Mouse (Mus musculus) heart, embryonic 10.5 days (tissue): ENCODE data around the gene Cnpy2. TPM values are rescaled to one million over a fixed set of nuclear protein-coding genes. Genes with fewer than 3 reads are reported as not detected.

Experiments used
- DNase-seq: peaks from one replicate; pipeline ENCODE4 v3.0.0-alpha.2; 2017; ENCODE audit warnings: low spot score
- H3K27ac ChIP-seq: fragments of 300-500 bp; sonication (generic); 2 replicates; pipeline ENCODE4 v1.5.1; 2016; ENCODE audit warnings: mild to moderate bottlenecking
- H3K27me3 ChIP-seq: fragments of 300-500 bp; sonication (generic); 2 replicates; pipeline ENCODE4 v1.6.1; 2016; ENCODE audit warnings: mild to moderate bottlenecking; ENCODE audit not compliant: poor library complexity, insufficient read depth, severe bottlenecking
- H3K36me3 ChIP-seq: fragments of 300-500 bp; sonication (generic); 2 replicates; pipeline ENCODE4 v1.6.1; 2016; ENCODE audit warnings: mild to moderate bottlenecking, moderate library complexity
- H3K4me1 ChIP-seq: fragments of 300-500 bp; sonication (generic); 2 replicates; pipeline ENCODE4 v1.6.1; 2016; ENCODE audit warnings: mild to moderate bottlenecking
- H3K4me3 ChIP-seq: fragments of 300-500 bp; sonication (generic); 2 replicates; pipeline ENCODE4 v1.5.1; 2016; ENCODE audit warnings: mild to moderate bottlenecking, moderate library complexity
- H3K9me3 ChIP-seq: fragments of 300-500 bp; sonication (generic); 2 replicates; pipeline ENCODE4 v1.6.1; 2016; ENCODE audit warnings: mild to moderate bottlenecking, moderate library complexity
- WGBS: fragments of 180-500 bp; shearing (Covaris S2); methylation state at CpG from one replicate; pipeline ENCODE4 v1.1.7; 2016; 5-methylcytosine and 5-hydroxymethylcytosine counted together
- polyA plus RNA-seq: library from polyadenylated mRNA; unstranded; fragments of >200 nt; fragmentation: Nextera tagmentation; extraction: Ambion mirVana; gene quantifications from 2 replicates; pipeline ENCODE4 v1.2.1, GENCODE M21; 2016

The Cnpy2 gene
- polyA plus RNA-seq, 1 experiment from 2014 or later: 255 TPM

DNA sequence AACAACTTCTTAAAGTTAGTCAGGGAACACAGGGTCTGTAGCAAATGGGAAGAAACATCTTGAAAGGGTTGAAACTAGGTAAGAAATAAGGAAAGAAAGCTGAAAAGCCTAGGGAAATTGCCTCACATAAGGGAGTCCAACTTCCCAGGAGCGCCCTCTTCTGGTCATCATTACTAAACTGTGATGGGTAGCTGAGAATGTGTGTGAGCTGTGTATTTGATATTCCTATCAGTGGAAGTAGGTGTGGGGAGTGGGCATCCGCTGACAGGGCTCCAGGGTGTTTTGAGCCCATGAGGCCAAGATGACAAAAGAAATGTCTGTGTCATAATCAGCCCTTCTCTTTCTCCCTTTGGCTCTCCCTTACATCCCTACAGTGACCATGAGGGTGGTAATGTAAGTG, 36.5 kb downstream of the Cnpy2 start:
- Histone ChIP-seq H3K27me3 (no peaks in the 10 kb centered on the region), H3K4me3 (no peak overlapping the region), H3K4me1 (no peaks in the 10 kb centered on the region), H3K9me3 (no peaks in the 10 kb centered on the region), H3K36me3 (peaks cover 95% of the 10 kb centered on the region), H3K27ac (no peak overlapping the region)
- 47% methylated on average over 2 of the region's 2 CpGs for WGBS
- no peak for DNase-seq

DNA sequence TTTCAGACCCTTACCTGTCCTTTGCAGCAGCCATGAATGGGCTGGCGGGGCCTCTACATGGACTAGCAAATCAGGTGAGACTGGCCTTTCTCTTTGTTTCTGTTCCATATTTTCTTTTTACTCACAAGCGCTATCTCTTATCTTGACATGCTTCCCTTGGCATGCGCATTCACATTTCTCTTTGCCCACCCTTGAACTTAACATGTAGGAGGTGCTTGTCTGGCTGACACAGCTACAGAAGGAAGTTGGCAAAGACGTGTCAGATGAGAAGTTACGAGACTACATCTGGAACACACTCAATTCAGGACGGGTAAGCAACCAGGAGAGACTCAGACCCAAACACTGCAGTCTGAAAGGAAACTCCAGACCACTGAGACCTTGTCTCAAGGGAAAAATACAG, 37.0 kb downstream of the Cnpy2 start:
- H3K9me3 ChIP-seq: no peaks in the 10 kb centered on the region
- no peak for DNase-seq
- no peak overlapping the region for H3K27ac ChIP-seq
- WGBS: 80% methylated on average over 6 of the region's 6 CpGs
- H3K4me1 ChIP-seq: no peaks in the 10 kb centered on the region
- no peak overlapping the region for H3K4me3 ChIP-seq
- H3K36me3 ChIP-seq: peaks cover 92% of the 10 kb centered on the region
- no peaks in the 10 kb centered on the region for H3K27me3 ChIP-seq

DNA sequence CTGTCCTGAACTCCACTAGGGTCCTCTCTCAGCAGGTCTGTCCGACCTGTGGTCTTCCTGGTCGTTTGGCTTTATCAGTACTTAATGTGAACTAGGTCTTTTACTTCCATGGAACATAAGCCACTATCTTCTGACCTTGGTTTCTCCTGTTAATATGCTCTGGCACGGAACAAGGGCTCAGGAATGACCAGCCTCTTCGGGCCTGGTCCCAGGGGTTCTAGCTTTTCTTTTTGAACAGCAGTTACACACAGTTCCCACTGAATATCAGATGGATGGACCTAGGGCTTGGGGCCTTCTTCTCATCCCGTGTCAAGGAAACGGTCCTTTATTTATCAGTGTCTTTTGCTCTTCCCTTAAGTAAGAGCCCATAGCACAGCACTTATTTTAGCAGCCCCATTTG, 39.6 kb downstream of the Cnpy2 start:
- Histone ChIP-seq H3K27me3 (no peaks in the 10 kb centered on the region), H3K4me3 (no peak overlapping the region), H3K9me3 (no peaks in the 10 kb centered on the region), H3K27ac (no peak overlapping the region), H3K36me3 (peaks cover 80% of the 10 kb centered on the region), H3K4me1 (no peaks in the 10 kb centered on the region)
- WGBS: 84% methylated on average over 6 of the region's 6 CpGs
- DNase-seq: no peak

DNA sequence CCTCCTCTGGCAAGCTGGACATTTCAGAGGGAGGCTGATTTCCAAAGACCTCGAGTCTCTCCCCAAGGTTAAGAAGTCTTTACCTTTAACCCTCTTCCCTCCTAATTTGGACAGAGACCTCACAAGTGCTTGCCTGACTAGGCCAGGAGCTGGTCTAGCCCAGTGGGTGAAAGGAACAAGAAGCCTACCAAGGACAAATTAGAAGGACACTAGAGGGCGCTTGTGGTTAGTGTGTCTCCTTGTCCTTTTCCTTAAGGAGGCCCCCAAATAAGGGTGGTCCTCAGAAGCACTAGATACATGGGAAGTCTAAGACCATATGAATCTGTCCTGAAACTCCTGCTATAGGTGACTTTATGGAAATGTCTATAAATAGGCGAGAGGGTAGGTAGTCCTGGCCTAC, 40.3 kb downstream of the Cnpy2 start:
- peaks cover 2% of the 10 kb centered on the region; the same call in 1 of the 2 replicates for H3K4me1 ChIP-seq
- H3K4me3 ChIP-seq: no peak overlapping the region
- no peak for DNase-seq
- WGBS: 53% methylated on average over 3 of the region's 3 CpGs
- H3K27me3 ChIP-seq: no peaks in the 10 kb centered on the region
- H3K36me3 ChIP-seq: peaks cover 73% of the 10 kb centered on the region
- no peak overlapping the region for H3K27ac ChIP-seq
- H3K9me3 ChIP-seq: no peaks in the 10 kb centered on the region

DNA sequence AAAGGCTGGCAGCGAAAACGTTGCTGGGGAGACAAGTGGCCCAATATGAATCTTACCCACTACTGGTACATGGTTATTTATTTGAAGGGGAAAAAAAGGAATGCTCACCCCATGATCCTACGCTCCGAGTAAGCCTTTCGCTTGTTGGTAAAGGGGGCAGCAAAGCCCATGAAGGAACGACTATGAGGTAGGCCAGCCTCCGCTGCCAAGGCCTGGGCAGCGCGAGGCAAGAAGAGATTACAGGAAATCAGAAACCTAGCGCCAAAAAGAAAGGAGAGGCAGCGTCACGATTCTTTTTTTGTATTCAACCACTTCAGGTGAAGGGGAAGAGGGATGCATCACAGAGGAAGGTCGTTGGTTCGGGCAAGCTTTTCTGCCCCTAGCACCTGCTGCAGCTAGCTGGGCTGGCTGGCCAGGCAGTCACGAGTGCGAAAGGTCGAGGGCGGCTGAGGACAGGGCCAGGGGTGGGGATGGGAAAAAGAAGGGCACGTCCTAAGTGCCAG, 45.7 kb downstream of the Cnpy2 start:
- DNase-seq: no peak
- no peaks in the 10 kb centered on the region for H3K9me3 ChIP-seq
- peaks cover 23% of the 10 kb centered on the region for H3K4me1 ChIP-seq
- H3K36me3 ChIP-seq: peaks cover 19% of the 10 kb centered on the region
- peak overlapping the region; percentile 86 for H3K27ac ChIP-seq
- no peaks in the 10 kb centered on the region for H3K27me3 ChIP-seq
- WGBS: 17% methylated on average over 19 of the region's 19 CpGs
- peak overlapping the region; percentile 80 for H3K4me3 ChIP-seq

DNA sequence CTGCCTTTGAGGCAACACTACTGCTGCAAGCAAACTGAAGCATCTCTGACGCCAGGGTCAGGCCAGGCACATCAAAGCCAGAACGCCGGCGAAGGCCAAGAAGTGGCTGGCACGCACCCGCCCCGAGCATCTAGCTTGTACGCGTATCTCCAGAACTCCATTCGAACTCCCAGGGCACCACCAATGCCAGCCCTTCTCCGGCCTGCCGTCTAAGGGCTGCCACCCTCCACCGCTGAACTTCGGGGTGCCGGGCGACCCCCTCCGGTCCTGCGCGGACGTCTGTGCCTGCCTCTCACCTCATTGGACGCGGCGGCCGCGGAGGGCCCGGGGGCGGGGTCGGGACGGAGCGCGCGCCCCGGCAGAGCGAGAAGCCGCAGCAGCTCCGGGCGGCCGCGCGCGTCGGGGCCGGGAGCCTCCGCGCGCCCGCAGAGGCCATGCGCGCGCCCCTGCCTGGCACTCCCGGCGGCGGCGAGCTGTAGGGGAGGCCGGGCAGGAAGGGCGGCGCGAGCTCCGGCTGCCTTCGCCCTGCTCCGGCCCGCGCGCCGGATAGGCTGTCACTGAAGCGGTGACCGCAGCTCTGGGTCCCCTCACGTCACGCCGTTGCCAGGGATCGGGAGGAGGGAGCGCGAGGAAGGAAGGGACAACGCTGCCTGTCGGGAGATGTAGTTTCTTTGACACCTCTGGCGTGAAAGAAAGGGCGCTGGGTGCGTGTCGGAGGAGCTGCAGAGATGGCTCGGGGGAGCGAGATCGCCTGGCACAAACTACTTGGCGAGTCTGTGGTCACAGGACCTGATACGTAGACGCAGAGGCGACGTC, 46.4 kb downstream of the Cnpy2 start, which contains the start of gene Coq10a:
Gene Coq10a (minus strand): TSS at position 596 of the 816 bp plus-strand sequence.
- Histone ChIP-seq H3K4me1 (peaks cover 29% of the 10 kb centered on the region), H3K27me3 (no peaks in the 10 kb centered on the region), H3K4me3 (peak within 1 kb of the TSS; percentile 80), H3K9me3 (no peaks in the 10 kb centered on the region), H3K36me3 (peaks cover 13% of the 10 kb centered on the region), H3K27ac (peak within 1 kb of the TSS; percentile 86)
- under 1% methylated on average over 87 of the region's 87 CpGs for WGBS
- peak; percentile 96 for DNase-seq

DNA sequence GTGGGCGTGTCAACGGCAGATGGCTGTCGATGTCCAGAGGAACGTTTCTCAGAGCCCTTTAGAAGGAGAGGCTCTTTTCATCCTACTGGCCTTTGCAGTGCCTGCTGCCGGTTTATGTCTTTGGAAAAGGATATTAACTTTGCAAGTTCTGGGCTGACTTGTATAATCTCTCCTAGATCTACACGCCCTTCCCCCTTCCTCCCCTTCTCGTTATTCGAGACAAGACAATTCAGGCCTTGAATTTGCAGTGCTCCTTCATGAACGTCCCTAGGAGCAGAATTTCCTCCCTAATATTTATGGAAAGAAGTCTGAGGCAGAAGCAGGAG, 46.9 kb downstream of the Cnpy2 start:
- 6% methylated on average over 9 of the region's 9 CpGs for WGBS
- H3K27me3 ChIP-seq: no peaks in the 10 kb centered on the region
- H3K9me3 ChIP-seq: no peaks in the 10 kb centered on the region
- peak overlapping the region; percentile 80 for H3K4me3 ChIP-seq
- peaks cover 29% of the 10 kb centered on the region for H3K4me1 ChIP-seq
- DNase-seq: no peak
- peaks cover 11% of the 10 kb centered on the region for H3K36me3 ChIP-seq
- H3K27ac ChIP-seq: peak overlapping the region; percentile 86

DNA sequence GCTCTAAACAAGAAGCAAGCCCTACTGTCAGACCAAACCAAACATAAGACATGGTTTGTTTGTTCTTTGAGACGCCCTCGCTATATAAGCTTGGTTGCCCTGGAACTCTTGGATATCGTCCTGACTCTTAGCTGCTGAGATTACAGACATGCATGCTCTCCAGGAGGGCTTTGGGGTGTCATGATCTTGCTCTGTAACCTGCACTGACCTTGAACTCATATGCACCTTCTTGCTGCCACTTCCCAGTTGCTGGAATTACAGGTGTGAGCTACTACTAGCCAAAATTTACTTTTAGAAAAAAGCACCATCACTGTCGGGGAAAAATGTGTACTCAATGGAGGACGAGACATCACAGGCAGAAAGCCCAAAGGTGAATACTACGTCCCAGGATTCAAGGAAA, 47.3 kb downstream of the Cnpy2 start:
- 76% methylated on average over 6 of the region's 6 CpGs for WGBS
- Histone ChIP-seq H3K27ac (peak overlapping the region; percentile 86), H3K36me3 (peaks cover 9% of the 10 kb centered on the region), H3K4me3 (peak overlapping the region; percentile 80), H3K27me3 (no peaks in the 10 kb centered on the region), H3K9me3 (no peaks in the 10 kb centered on the region), H3K4me1 (peaks cover 29% of the 10 kb centered on the region)
- no peak for DNase-seq

DNA sequence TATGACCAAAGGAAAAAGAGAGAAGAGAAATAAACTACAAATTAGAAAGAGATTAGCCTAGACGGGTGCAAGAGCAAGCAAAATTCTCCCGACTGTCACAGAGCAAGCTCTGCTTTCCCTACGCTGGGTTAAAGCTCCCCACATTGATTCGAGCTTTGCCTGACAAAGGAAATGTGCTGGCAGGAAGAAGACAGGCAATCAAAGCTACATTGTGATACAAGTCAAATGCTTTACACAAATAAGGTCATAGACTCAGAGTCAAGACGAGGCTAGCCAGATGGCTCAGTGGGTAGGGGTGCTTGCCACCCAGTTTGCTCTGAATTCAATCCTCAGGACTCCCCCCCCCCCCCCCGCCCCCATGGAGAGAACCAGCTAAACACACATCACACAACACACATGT, 47.8 kb downstream of the Cnpy2 start:
- peaks cover 29% of the 10 kb centered on the region for H3K4me1 ChIP-seq
- H3K36me3 ChIP-seq: peaks cover 6% of the 10 kb centered on the region
- no peaks in the 10 kb centered on the region for H3K27me3 ChIP-seq
- WGBS: 61% methylated on average over 5 of the region's 6 CpGs
- no peak for DNase-seq
- H3K4me3 ChIP-seq: no peak overlapping the region
- no peaks in the 10 kb centered on the region for H3K9me3 ChIP-seq
- no peak overlapping the region for H3K27ac ChIP-seq

DNA sequence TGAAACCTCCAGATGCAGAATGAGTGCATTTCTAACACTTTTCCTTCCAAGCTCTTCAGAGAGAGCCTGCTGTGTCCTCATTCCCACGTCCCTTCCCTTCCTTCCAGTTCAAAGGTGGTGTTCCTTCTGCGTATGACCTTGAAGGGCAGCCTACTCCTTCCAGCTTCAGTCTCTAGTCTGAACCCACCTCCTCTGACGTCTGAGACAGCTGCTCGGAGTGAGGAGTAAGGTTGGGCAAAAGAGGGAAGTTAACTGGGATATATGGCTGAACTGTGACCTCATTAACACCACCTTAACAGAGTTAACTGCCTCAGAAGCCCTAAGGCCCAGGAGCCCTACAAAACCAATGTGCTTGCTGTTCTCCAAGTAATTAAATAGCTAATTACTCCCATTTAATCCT, 48.3 kb downstream of the Cnpy2 start:
- H3K9me3 ChIP-seq: no peaks in the 10 kb centered on the region
- DNase-seq: no peak
- H3K36me3 ChIP-seq: peaks cover under 1% of the 10 kb centered on the region; the same call in 1 of the 2 replicates
- peaks cover 29% of the 10 kb centered on the region for H3K4me1 ChIP-seq
- H3K27ac ChIP-seq: no peak overlapping the region
- 54% methylated on average over 4 of the region's 4 CpGs for WGBS
- H3K27me3 ChIP-seq: no peaks in the 10 kb centered on the region
- no peak overlapping the region for H3K4me3 ChIP-seq

DNA sequence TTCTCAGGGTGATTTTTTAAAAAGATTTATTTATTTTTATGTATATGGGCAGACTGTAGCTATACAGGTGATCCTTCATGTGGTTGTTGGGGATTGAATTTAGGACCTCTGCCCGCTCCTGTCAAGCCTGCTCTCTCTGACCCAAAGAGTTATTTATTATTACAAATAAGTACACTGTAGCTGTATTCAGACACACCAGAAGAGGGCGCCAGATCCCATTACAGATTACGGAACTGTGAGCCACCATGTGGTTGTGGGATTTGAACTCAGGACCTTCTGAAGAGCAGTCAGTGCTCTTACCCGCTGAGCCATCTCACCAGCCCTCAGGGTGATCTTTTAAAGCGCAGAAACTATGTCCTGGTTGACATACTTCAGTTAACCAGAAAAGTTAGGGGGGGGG, 49.9 kb downstream of the Cnpy2 start:
- Histone ChIP-seq H3K27ac (no peak overlapping the region), H3K4me1 (peaks cover 40% of the 10 kb centered on the region), H3K27me3 (no peaks in the 10 kb centered on the region), H3K4me3 (no peak overlapping the region), H3K36me3 (no peaks in the 10 kb centered on the region), H3K9me3 (no peaks in the 10 kb centered on the region)
- 80% methylated on average over 5 of the region's 5 CpGs for WGBS
- no peak for DNase-seq

DNA sequence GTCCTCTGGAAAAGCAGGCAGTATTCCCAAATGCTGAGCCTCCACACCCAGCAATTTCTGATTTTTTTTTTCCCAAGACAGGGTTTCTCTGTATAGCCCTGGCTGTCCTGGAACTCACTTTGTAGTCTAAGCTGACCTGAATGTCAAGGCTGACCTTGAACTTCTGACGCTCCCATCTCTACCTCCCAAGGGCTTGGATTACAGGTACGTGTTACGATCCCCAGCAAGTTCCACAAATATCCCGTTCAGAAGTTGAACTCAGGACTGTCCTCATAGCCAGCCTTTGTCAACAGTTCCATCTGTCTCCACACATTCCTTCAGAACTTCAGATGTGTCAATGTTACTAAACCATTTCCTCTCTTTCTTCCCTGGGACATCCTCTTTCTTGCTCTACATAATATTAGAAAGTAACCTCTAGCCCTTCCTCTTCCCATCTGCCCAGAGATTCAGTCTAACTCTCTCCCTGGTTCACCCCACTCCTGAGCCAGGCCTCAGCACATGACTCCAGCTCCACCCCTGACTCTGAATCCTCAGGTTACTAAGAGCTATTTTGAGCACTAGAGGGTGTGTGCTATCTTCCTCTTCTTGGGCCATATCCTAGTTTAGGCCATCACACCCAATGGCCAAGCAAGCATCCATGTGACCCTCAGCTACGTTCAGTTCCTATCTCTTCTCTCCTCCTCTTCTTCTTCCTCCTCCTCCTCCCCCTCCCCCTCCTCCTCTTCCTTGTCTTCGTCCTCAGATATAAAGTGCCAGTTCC, 50.9 kb downstream of the Cnpy2 start:
- DNase-seq: no peak
- H3K4me3 ChIP-seq: 0 out of 2 replicates have a peak overlapping the region, but pooled peaks have one; percentile 5
- H3K4me1 ChIP-seq: peaks cover 39% of the 10 kb centered on the region
- H3K36me3 ChIP-seq: no peaks in the 10 kb centered on the region
- WGBS: 54% methylated on average over 6 of the region's 6 CpGs
- H3K27me3 ChIP-seq: no peaks in the 10 kb centered on the region
- H3K9me3 ChIP-seq: no peaks in the 10 kb centered on the region
- H3K27ac ChIP-seq: peak overlapping the region; percentile 29; the same call in 1 of the 2 replicates

DNA sequence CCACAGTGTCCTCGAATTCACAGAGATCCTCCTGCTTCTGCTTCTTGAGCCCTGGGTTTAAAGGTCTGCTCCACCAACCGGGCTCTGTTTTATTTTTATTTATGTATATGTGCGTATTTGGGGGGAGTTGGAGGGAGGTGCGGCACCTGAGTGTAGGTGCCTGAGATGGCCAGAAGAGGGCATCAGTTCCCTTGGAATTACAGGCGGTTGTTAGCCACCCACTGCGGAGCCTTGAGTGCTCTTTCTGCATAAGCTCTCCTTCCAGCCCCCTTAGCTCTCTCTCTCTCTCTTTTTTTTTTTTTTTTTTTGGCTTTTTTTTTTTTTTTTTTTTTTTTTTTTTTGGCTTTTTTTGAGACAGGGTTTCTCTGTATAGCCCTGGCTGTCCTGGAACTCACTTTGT, 52.1 kb downstream of the Cnpy2 start:
- Histone ChIP-seq H3K27me3 (no peaks in the 10 kb centered on the region), H3K36me3 (peaks cover 12% of the 10 kb centered on the region), H3K9me3 (no peaks in the 10 kb centered on the region), H3K4me3 (no peak overlapping the region), H3K27ac (no peak overlapping the region), H3K4me1 (peaks cover 43% of the 10 kb centered on the region)
- WGBS: 79% methylated on average over 6 of the region's 6 CpGs
- DNase-seq: no peak
